Mouse (Mus musculus): Measurements from ENCODE around the gene Pth2. TPM values are rescaled to one million over a fixed set of nuclear protein-coding genes. Genes with fewer than 3 reads are reported as not detected.
"Not testable (repeated sequence)": the region's sequence is repeated elsewhere in the genome, so short reads cannot be mapped to it uniquely, and the experiment has no call there.

The Pth2 gene
- total and polyA plus RNA-seq, 3 experiments: not detected

GRCm38 (mm10) chr7:45173772-45174171 is 7.0 kb upstream of the Pth2 start:
- not testable (repeated sequence) for H3K4me3 ChIP-seq (ENCODE audit: control insufficient read depth in 1 of 2, insufficient read depth in 1 of 2, low read depth in 2 of 2, low read length in 2 of 2); H3K4me1 ChIP-seq (ENCODE audit: control insufficient read depth in 1 of 2, insufficient read depth in 2 of 2, low read length in 2 of 2); H3K27me3 ChIP-seq (ENCODE audit: control insufficient read depth in 1 of 2, insufficient read depth in 2 of 2, low read length in 2 of 2); H3K79me2 ChIP-seq (ENCODE audit: control insufficient read depth, insufficient read depth, low read length, poor library complexity); H3K9ac ChIP-seq (ENCODE audit: control insufficient read depth, low read depth, low read length, poor library complexity, severe bottlenecking); H3K9me3 ChIP-seq (replicated peaks; ENCODE audit: insufficient read depth, low read length); H3K36me3 ChIP-seq (ENCODE audit: control insufficient read depth in 1 of 2, insufficient read depth in 2 of 2, low read length in 2 of 2); H3K27ac ChIP-seq (ENCODE audit: control insufficient read depth, low read depth, low read length)
- peak; percentile 15 to 68 (median 57); a peak in 4 of 6 replicates for TF ChIP-seq CTCF (IDR thresholded peaks at IDR 0.05 in 2 of 3, conservative IDR thresholded peaks at IDR 0.05 in 1 of 3; ENCODE audit: control insufficient read depth in 1 of 3, insufficient read depth in 1 of 3, low read depth in 2 of 3, low read length in 3 of 3, poor library complexity in 1 of 3, severe bottlenecking in 1 of 3)
- TF ChIP-seq ZC3H11A (IDR thresholded peaks at IDR 0.05; ENCODE audit: low read depth, low read length): peak; percentile 47
- peak; percentile 42 for TF ChIP-seq RAD21 (IDR thresholded peaks at IDR 0.05; ENCODE audit: low read depth, low read length)
- TF ChIP-seq GATA1 (IDR thresholded peaks at IDR 0.05; ENCODE audit: low read depth, low read length): 0 out of 2 replicates have a peak, but pooled peaks have one; percentile 20
- TF ChIP-seq ZNF384 (IDR thresholded peaks at IDR 0.05; ENCODE audit: low read depth, low read length): 0 out of 2 replicates have a peak, but pooled peaks have one; percentile 19
- TF ChIP-seq SMC3 (IDR thresholded peaks at IDR 0.05; ENCODE audit: low read depth, low read length): peak; percentile 63
- DNase-seq (ENCODE audit: low read depth, low spot score): peak; percentile 75

- no peak overlapping the region for H3K4me3 ChIP-seq (ENCODE audit: control insufficient read depth in 1 of 2, insufficient read depth in 1 of 2, low read depth in 2 of 2, low read length in 2 of 2)
- no peak for DNase-seq (ENCODE audit: low read depth, low spot score)
- TF ChIP-seq ZKSCAN1 (IDR thresholded peaks at IDR 0.05; ENCODE audit: low read depth, low read length) (no peak), ELF1 (IDR thresholded peaks at IDR 0.05; ENCODE audit: low read depth, low read length) (no peak), ETS1 (IDR thresholded peaks at IDR 0.05; ENCODE audit: low read depth, low read length) (no peak), ZNF384 (IDR thresholded peaks at IDR 0.05; ENCODE audit: low read depth, low read length) (no peak), CHD2 (IDR thresholded peaks at IDR 0.05; ENCODE audit: low read length) (no peak), MXI1 (IDR thresholded peaks at IDR 0.05; ENCODE audit: low read depth, low read length) (no peak), POLR2A (IDR thresholded peaks at IDR 0.05; ENCODE audit: control insufficient read depth in 1 of 2, insufficient read depth in 1 of 2, low read depth in 1 of 2, low read length in 2 of 2, poor library complexity in 1 of 2) (no peak), MAX (IDR thresholded peaks at IDR 0.05; ENCODE audit: low read length) (no peak), TAL1 (IDR thresholded peaks at IDR 0.05; ENCODE audit: low read length) (no peak), HCFC1 (IDR thresholded peaks at IDR 0.05; ENCODE audit: low read depth, low read length) (no peak), MAFK (IDR thresholded peaks at IDR 0.05; ENCODE audit: borderline replicate concordance, low read depth, low read length) (no peak), TCF12 (IDR thresholded peaks at IDR 0.05; ENCODE audit: low read depth, low read length) (no peak), TBP (IDR thresholded peaks at IDR 0.05; ENCODE audit: low read depth, low read length) (no peak), RAD21 (IDR thresholded peaks at IDR 0.05; ENCODE audit: low read depth, low read length) (no peak), RCOR1 (IDR thresholded peaks at IDR 0.05; ENCODE audit: low read depth, low read length) (no peak), UBTF (IDR thresholded peaks at IDR 0.05; ENCODE audit: borderline replicate concordance, insufficient read depth, low read depth, low read length) (no peak)
- H3K79me2 ChIP-seq (ENCODE audit: control insufficient read depth, insufficient read depth, low read length, poor library complexity): no peaks in the 10 kb centered on the region
- no peaks in the 10 kb centered on the region for H3K27me3 ChIP-seq (ENCODE audit: control insufficient read depth in 1 of 2, insufficient read depth in 2 of 2, low read length in 2 of 2)
- H3K27ac ChIP-seq (ENCODE audit: control insufficient read depth, low read depth, low read length): no peak overlapping the region
- H3K9me3 ChIP-seq (replicated peaks; ENCODE audit: insufficient read depth, low read length): no peaks in the 10 kb centered on the region
- no peaks in the 10 kb centered on the region for H3K4me1 ChIP-seq (ENCODE audit: control insufficient read depth in 1 of 2, insufficient read depth in 2 of 2, low read length in 2 of 2)
- no peaks in the 10 kb centered on the region for H3K36me3 ChIP-seq (ENCODE audit: control insufficient read depth in 1 of 2, insufficient read depth in 2 of 2, low read length in 2 of 2)
- H3K9ac ChIP-seq (ENCODE audit: control insufficient read depth, low read depth, low read length, poor library complexity, severe bottlenecking): no peak overlapping the region
Measured at GRCm38 (mm10) chr7:45174567-45175280, 6.1 kb upstream of the Pth2 start.

Measured in MEL (cell line).